Mouse (Mus musculus): ENCODE data around the gene Fbxw21. TPM values are rescaled to one million over a fixed set of nuclear protein-coding genes. Genes with fewer than 3 reads are reported as not detected.

The Fbxw21 gene
- polyA plus RNA-seq, 1 experiment, result not detected

GRCm38 (mm10) chr9:109105648-109106047 lies 56.2 kb downstream of the Fbxw21 start:
- TF ChIP-seq POLR2A (IDR thresholded peaks at IDR 0.05; ENCODE audit: control insufficient read depth, extremely low read depth, insufficient read depth, low read length, poor library complexity), result no peak
- no peak for TF ChIP-seq CTCF (IDR thresholded peaks at IDR 0.05; ENCODE audit: borderline replicate concordance, control insufficient read depth, extremely low read depth, insufficient read depth, low read length, poor library complexity)
- DNase-seq, result no peak
- Histone ChIP-seq H3K27ac (ENCODE audit: control insufficient read depth, insufficient read depth, low read length) (no peak overlapping the region), H3K4me3 (ENCODE audit: control insufficient read depth, insufficient read depth, low read length) (no peak overlapping the region), H3K4me1 (replicated peaks; ENCODE audit: control insufficient read depth, insufficient read depth, low read length) (no peaks in the 10 kb centered on the region; the same call in 1 of the 2 replicates), H3K27me3 (ENCODE audit: control insufficient read depth, insufficient read depth, low read length) (no peaks in the 10 kb centered on the region), H3K36me3 (ENCODE audit: control insufficient read depth, insufficient read depth, low read length) (no peaks in the 10 kb centered on the region)
- WGBS, result 62% methylated on average over 12 of the region's 12 CpGs

GRCm38 (mm10) chr9:109105011-109105410 lies 56.8 kb downstream of the Fbxw21 start:
- Histone ChIP-seq H3K4me3 (ENCODE audit: control insufficient read depth, insufficient read depth, low read length) (no peak overlapping the region), H3K27me3 (ENCODE audit: control insufficient read depth, insufficient read depth, low read length) (no peaks in the 10 kb centered on the region), H3K36me3 (ENCODE audit: control insufficient read depth, insufficient read depth, low read length) (no peaks in the 10 kb centered on the region), H3K4me1 (replicated peaks; ENCODE audit: control insufficient read depth, insufficient read depth, low read length) (peaks cover 3% of the 10 kb centered on the region; the same call in 1 of the 2 replicates), H3K27ac (ENCODE audit: control insufficient read depth, insufficient read depth, low read length) (no peak overlapping the region)
- no peak for DNase-seq
- WGBS, result 86% methylated on average over 12 of the region's 12 CpGs
- TF ChIP-seq POLR2A (IDR thresholded peaks at IDR 0.05; ENCODE audit: control insufficient read depth, extremely low read depth, insufficient read depth, low read length, poor library complexity) (no peak), CTCF (IDR thresholded peaks at IDR 0.05; ENCODE audit: borderline replicate concordance, control insufficient read depth, extremely low read depth, insufficient read depth, low read length, poor library complexity) (no peak)

- DNase-seq, result no peak
- H3K36me3 ChIP-seq (ENCODE audit: control insufficient read depth, insufficient read depth, low read length), result no peaks in the 10 kb centered on the region
- no peaks in the 10 kb centered on the region for H3K27me3 ChIP-seq (ENCODE audit: control insufficient read depth, insufficient read depth, low read length)
- no peak for TF ChIP-seq POLR2A (IDR thresholded peaks at IDR 0.05; ENCODE audit: control insufficient read depth, extremely low read depth, insufficient read depth, low read length, poor library complexity)
- no peak for TF ChIP-seq CTCF (IDR thresholded peaks at IDR 0.05; ENCODE audit: borderline replicate concordance, control insufficient read depth, extremely low read depth, insufficient read depth, low read length, poor library complexity)
- WGBS, result 77% methylated on average over 9 of the region's 9 CpGs
- peaks cover 3% of the 10 kb centered on the region; the same call in 1 of the 2 replicates for H3K4me1 ChIP-seq (replicated peaks; ENCODE audit: control insufficient read depth, insufficient read depth, low read length)
- H3K27ac ChIP-seq (ENCODE audit: control insufficient read depth, insufficient read depth, low read length), result no peak overlapping the region
- no peak overlapping the region for H3K4me3 ChIP-seq (ENCODE audit: control insufficient read depth, insufficient read depth, low read length)
These were observed 57.8 kb downstream of the Fbxw21 start for GRCm38 (mm10) chr9:109104083-109104482.

GRCm38 (mm10) chr9:109103250-109103649 lies 58.6 kb downstream of the Fbxw21 start:
- Histone ChIP-seq H3K4me1 (replicated peaks; ENCODE audit: control insufficient read depth, insufficient read depth, low read length) (peaks cover 3% of the 10 kb centered on the region; the same call in 1 of the 2 replicates), H3K27me3 (ENCODE audit: control insufficient read depth, insufficient read depth, low read length) (no peaks in the 10 kb centered on the region), H3K4me3 (ENCODE audit: control insufficient read depth, insufficient read depth, low read length) (no peak overlapping the region), H3K36me3 (ENCODE audit: control insufficient read depth, insufficient read depth, low read length) (no peaks in the 10 kb centered on the region), H3K27ac (ENCODE audit: control insufficient read depth, insufficient read depth, low read length) (no peak overlapping the region)
- TF ChIP-seq POLR2A (IDR thresholded peaks at IDR 0.05; ENCODE audit: control insufficient read depth, extremely low read depth, insufficient read depth, low read length, poor library complexity), result no peak
- TF ChIP-seq CTCF (IDR thresholded peaks at IDR 0.05; ENCODE audit: borderline replicate concordance, control insufficient read depth, extremely low read depth, insufficient read depth, low read length, poor library complexity), result no peak
- 83% methylated on average over 7 of the region's 7 CpGs for WGBS
- DNase-seq, result no peak

- peaks cover 3% of the 10 kb centered on the region; the same call in 1 of the 2 replicates for H3K4me1 ChIP-seq (replicated peaks; ENCODE audit: control insufficient read depth, insufficient read depth, low read length)
- H3K27me3 ChIP-seq (ENCODE audit: control insufficient read depth, insufficient read depth, low read length), result no peaks in the 10 kb centered on the region
- TF ChIP-seq CTCF (IDR thresholded peaks at IDR 0.05; ENCODE audit: borderline replicate concordance, control insufficient read depth, extremely low read depth, insufficient read depth, low read length, poor library complexity), result no peak
- TF ChIP-seq POLR2A (IDR thresholded peaks at IDR 0.05; ENCODE audit: control insufficient read depth, extremely low read depth, insufficient read depth, low read length, poor library complexity), result no peak
- DNase-seq, result no peak
- H3K4me3 ChIP-seq (ENCODE audit: control insufficient read depth, insufficient read depth, low read length), result no peak overlapping the region
- no peak overlapping the region for H3K27ac ChIP-seq (ENCODE audit: control insufficient read depth, insufficient read depth, low read length)
- no peaks in the 10 kb centered on the region for H3K36me3 ChIP-seq (ENCODE audit: control insufficient read depth, insufficient read depth, low read length)
- WGBS, result 99% methylated on average over 3 of the region's 3 CpGs
These were observed 59.3 kb downstream of the Fbxw21 start for GRCm38 (mm10) chr9:109102541-109102940.

- Histone ChIP-seq H3K36me3 (ENCODE audit: control insufficient read depth, insufficient read depth, low read length) (no peaks in the 10 kb centered on the region), H3K4me1 (replicated peaks; ENCODE audit: control insufficient read depth, insufficient read depth, low read length) (peaks cover 3% of the 10 kb centered on the region; the same call in 1 of the 2 replicates), H3K4me3 (ENCODE audit: control insufficient read depth, insufficient read depth, low read length) (no peak overlapping the region), H3K27ac (ENCODE audit: control insufficient read depth, insufficient read depth, low read length) (no peak overlapping the region), H3K27me3 (ENCODE audit: control insufficient read depth, insufficient read depth, low read length) (no peaks in the 10 kb centered on the region)
- TF ChIP-seq CTCF (IDR thresholded peaks at IDR 0.05; ENCODE audit: borderline replicate concordance, control insufficient read depth, extremely low read depth, insufficient read depth, low read length, poor library complexity), result no peak
- no peak for TF ChIP-seq POLR2A (IDR thresholded peaks at IDR 0.05; ENCODE audit: control insufficient read depth, extremely low read depth, insufficient read depth, low read length, poor library complexity)
- no peak for DNase-seq
- WGBS, result 97% methylated on average over 5 of the region's 5 CpGs
These were observed 59.9 kb downstream of the Fbxw21 start for GRCm38 (mm10) chr9:109101933-109102445.
